Mouse (Mus musculus) layer of hippocampus, adult 8-10 months (tissue): ENCODE measurements around the gene Junb. TPM values are rescaled to one million over a fixed set of nuclear protein-coding genes. Genes with fewer than 3 reads are reported as not detected.

Experiments
- DNase-seq, 2 experiments: peaks; one replicate each; pipeline ENCODE4 v3.0.0; 2022; ENCODE audit warnings: low spot score in 2 of 2
- total RNA-seq, 4 experiments: library from RNA; stranded (reverse); gene quantifications; 2 replicates each; pipeline ENCODE4 v1.2.4; 2022

Junb gene
- total RNA-seq, 4 experiments from 2014 or later: 61.1 to 79.5 (median 75.6) TPM

DNA sequence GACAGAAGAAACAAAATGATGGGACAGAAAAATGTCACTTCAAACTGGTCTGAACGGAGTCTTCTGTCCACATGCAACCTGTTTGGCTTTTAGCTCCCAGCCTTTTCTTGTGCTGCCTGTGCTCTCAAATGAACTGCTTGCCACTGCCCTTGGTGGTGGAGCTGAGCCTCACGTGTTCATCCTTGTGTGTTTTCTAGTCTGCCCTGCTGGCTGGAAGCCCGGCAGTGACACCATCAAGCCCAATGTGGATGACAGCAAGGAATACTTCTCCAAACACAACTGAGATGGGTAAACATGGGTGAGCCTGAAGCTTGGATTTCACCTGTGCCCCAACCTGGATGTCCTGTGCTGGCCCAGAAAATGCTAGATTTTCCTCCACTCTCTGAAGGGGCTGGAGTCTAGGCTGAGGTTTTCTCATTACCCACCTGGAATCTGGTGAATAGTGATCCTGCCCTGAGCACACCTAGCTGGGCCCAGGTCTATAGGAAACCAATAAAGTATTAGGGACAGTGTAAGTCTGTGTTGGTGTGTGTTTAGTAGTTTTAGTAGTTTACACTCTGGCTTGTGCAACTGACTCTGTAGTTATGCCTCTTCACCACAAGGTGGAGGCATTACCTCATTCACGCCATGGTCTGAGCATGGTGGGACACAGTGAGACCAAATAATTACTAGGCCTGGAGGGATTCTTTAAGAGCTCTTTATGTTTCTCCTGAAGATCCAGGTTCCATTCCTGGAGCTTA is 4.5 kb downstream of the Junb start:
- DNase-seq: no peak

DNA sequence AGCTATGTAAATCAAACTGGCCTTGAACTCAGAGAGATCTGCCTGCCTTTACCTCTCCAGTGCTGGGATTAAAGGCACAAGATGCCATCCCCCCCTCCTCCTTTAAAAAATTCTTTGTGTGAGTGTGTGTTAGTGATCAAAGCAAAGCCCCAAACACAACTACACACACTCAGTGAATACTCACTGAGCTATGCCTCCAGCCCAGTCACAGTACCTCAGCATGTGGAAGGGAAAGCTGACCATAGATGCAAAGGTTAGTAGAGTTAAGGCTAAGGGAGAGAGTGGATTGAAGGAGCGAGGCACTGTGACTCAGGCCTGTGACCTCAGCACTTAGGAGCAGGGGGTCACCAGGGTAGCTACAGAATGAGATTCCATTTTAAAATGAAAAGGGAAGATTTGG is 5.4 kb downstream of the Junb start:
- no peak for DNase-seq

DNA sequence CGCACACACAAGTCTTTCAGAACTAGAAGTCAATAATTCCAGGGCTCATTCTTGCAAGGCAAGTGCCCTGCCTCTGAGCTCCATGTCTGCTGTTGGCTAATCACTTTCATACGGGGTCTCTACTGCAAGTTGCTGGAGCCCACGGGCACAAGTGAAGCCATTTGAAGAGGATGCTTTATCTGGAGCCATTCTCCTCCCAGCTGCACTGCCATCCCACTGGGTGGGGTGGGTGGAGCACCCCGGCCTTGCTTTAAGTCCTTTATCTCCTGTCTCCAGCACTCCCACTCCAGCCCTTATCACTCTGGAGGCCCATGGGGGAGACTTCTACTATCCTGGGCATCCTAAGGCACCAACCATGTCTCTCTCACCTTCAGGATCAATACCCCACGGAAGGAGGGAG is 7.6 kb downstream of the Junb start:
- no peak for DNase-seq

DNA sequence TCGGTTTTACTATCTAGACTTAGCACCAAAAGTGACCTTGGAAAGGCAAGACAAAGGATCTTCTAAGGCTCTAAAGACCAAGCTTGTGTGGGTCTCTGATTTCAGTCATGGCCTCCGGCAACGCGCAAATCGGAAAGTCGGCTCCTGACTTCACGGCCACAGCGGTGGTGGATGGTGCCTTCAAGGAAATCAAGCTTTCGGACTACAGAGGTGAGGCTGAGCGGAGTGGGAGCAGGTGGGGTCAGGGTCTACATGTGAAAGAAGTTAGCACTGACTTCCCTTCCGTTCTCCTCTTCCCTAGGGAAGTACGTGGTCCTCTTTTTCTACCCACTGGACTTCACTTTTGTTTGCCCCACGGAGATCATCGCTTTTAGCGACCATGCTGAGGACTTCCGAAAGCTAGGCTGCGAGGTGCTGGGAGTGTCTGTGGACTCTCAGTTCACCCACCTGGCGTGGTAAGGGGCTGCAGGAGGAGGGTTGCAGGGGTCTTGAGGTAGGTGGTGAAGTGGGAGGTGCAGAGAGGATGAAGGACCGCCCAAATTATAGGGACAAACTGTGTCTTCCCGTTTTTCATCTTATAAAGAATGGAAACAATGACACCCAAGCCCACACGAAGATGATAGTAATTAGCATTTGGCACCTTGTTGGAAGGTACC is 8.3 kb downstream of the Junb start:
- no peak for DNase-seq

DNA sequence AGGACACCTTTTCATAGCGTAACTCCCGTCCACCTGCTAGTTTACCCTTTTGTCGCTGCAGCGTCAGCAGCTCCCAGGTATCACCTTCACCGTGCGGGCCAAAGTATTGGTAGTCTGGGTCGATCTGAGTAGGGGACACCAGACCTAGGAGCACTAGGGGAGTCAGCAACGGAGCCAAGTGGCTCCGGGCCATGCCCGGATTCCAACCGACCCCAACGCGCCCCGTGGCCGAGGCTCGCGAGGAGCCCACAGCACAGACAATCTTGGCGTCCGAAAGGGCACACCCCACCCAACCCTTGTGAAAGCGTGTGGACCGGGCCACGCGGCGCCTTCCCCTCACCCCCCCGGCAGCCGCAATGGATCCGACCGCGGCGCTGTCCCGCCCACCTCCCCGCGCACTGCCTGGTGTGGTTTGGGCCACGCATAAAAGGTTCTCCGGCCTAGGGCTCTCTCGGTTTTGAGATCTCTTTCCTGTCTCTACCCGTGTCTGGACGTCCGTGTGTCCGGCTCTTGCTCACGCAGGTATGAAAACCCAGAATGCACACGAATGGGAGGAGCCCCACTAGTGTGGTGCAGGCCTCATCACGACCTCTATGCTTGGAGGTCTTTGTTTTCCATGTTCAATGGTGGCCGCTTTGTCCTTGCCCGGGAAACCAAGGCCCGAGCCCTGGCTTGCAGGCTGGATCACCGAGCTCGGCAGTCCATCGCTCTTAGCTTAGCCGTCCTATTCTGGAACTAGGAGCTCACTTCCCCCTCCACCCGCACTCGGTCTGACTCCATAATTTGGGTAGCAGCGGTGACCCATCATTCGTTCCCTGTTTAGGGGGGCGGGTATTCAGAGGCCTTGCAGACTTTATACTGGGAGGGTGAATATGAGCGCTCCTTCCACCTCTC is 9.0 kb downstream of the Junb start, which contains the start of the genes Gm49661, Prdx2 and Rnaseh2a:
TSS of gene Gm49661 (minus strand) at position 193 of the 894 bp plus-strand sequence.
TSS of gene Prdx2 (plus strand) at position 347 of the 894 bp plus-strand sequence.
TSS of gene Rnaseh2a (minus strand) at position 527 of the 894 bp plus-strand sequence.
- DNase-seq: peak; percentile 50 to 69

GRCm38 (mm10) chr8:84968650-84969049 is 9.9 kb downstream of the Junb start:
- peak in 1 of 2 experiments; percentile 3 for DNase-seq

- peak in 1 of 2 experiments; percentile 3 for DNase-seq
These were observed 10.8 kb downstream of the Junb start for GRCm38 (mm10) chr8:84967532-84968304.

DNA sequence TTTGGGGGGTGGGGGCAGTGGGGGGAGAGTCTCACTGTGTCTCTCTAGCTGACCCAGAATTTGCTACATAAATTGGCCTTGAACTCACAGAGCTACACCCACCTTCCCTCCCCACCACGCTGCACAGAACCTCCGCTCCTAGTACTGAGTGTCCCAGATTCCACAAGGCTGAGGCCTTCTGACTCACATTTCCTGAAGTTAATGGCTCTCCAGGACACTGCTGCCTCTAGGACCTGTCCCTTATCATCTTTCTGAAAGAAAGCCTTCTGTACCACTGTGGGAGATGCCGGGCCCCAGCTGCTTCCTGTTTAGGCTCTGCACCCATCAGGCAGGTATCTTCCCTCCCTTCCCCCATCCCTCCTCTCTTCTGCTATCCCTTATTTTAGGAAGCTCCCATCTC is 11.9 kb downstream of the Junb start:
- DNase-seq: no peak

DNA sequence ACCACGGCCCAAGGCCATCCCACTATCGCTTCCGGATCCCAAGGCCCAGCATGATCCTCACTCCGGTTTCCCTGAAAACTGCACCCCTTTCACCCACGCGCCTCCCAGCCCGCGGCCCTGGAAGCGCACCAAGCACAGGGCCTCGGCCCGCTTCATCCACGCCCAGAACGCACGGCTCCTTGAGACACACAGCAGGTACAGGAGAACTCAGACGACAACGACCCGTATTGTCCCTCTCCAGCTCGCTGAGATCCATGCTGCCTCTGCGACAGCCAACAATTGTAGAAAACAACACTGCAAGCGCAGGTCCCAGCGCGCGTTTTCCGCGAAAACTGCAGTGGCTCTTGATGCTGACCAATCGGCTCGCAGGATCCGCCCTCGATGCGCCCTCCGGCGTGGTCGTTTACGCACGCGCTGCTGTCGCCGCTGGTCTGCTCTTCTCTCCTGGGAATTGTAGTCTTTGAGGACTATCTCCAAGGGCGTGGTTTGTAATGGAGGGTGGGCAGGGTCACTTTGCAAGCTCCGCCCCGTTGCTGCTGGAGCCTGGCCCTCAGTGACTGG is 12.7 kb downstream of the Junb start:
- peak; percentile 93 to 94 for DNase-seq

DNA sequence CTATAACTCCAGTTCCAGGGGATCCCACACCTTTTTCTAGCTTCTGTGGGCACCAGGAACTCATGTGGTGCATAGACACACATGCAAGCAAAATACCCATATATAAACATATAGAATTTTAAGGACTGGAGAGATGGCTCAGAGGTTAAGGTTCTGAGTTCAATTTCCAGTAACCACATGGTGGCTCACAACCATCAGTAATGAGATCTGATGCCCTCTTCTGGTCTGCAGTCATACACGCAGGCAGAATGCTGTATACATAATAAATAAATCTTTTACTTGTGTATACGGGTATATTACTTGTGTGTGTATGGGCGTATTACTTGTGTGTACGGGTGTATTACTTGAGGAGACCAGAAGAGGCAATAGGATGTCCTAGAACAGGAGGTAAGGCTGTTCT is 14.6 kb downstream of the Junb start:
- no peak for DNase-seq

- DNase-seq: no peak
These were observed 18.7 kb downstream of the Junb start for GRCm38 (mm10) chr8:84959811-84960210.

DNA sequence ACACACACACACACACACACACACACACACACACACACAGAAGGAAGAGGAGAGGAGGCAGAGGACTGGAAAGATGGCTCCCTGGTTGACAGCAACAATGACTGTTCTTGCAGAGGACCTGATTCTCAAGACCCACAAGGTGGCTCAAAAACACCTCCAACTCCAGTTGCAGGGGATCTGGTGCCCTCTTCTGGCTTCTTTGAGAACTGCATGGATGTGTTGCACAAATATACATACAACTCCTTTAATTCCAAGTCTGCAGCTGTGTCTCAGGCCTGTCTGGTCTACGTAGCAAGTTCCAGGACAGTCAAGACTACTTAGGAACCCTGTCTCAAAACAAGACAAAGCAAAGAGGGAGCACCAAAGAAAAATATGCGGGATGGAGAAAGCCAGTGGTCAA is 21.8 kb downstream of the Junb start:
- peak in 1 of 2 experiments; percentile 78 for DNase-seq

DNA sequence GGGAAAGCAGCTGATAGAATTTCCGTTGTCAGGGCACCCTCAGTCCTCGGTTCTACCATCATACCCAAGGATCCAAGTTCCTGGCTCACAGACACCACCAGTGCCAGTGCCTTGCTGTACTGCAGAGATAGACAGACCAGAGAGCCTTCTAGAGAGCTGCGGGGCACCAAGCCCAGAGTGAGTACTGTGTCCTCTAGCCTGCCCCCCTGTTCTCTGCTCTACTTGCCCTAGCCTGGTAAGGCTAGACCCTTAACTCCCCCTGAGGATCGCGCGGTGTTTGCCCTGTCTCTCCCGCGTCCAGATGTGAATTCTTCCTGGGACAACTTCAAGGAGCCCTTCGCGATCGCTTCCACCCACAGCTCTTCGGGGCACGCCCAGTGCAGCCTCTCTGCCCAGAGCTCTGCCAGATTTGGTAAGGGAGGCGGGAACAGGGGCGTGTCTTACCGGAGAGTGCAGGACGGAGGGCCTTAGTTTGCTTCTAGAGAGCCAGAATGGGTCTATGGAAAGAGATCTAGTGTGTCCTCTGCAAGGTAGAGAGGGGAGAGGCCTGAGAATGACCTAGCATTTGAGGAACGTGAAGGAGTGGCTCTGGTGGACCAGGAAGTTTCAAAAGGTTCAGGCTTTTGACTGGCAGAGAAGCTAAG is 25.8 kb downstream of the Junb start:
- DNase-seq: no peak

- DNase-seq: no peak
These were observed 28.8 kb downstream of the Junb start for GRCm38 (mm10) chr8:84949753-84950152.

DNA sequence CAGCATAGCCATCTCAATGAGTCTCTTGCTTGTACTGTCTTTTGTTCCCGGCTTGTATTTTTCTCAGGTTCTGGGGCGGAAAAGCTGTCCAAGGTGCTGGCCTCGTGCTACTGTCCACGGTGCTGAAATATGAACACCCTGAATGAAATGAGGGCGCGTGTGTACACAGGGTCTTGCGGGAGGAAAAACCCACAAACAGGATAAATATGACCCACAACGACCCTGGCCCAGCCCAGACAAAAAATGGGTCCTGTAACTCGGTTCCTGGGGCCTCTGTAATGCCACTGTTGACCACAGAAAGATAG is 31.3 kb downstream of the Junb start:
- no peak for DNase-seq

- no peak for DNase-seq
These were observed 31.8 kb downstream of the Junb start, which contains the start of gene Rtbdn for GRCm38 (mm10) chr8:84946528-84947240. Gene Rtbdn, plus strand, starts transcription at chr8:84946991.

- no peak for DNase-seq
These were observed 32.6 kb downstream of the Junb start for GRCm38 (mm10) chr8:84945633-84946527.

DNA sequence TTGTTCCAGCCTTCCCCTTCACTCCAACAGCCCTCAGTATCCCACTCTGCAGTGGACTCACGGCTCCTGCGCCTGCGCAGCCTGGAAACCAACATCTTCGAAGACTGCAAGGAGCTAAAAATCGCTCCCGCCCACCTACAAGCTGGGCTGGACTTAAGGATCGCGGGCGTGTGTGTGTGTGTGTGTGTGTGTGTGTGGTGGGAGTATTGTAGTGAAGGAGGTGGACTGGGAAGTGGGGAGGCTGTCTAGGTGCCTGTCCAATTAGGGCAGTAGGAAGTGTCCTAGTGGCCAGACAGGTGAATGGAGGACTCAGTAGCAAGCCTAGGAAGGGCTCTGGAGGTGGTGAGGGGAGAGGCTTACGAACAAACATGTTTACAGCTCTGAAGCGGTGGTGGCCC is 33.3 kb downstream of the Junb start:
- peak; percentile 69 to 71 for DNase-seq
